ENCODE assay signal across 8 mouse cellular contexts in genomic region chr2:94179030-94179407, GRCm38 (mm10). TPM values are rescaled to one million over a fixed set of nuclear protein-coding genes. Genes with fewer than 3 reads are reported as not detected.
DNase-seq lines count a peak whose midpoint lies in the region; ATAC-seq and TF ChIP-seq lines count a peak whose summit lies in the region.

No protein-coding gene starts in this region.

- no peak for TF ChIP-seq POLR2A in myocyte (IDR thresholded peaks at IDR 0.05; ENCODE audit: insufficient read length, low read depth)

- H3K27ac ChIP-seq in kidney, embryonic 14.5 days (ENCODE audit: low read depth, low read length): no peak overlapping the region
- H3K27ac ChIP-seq in embryonic facial prominence, embryonic 14.5 days (replicated peaks; ENCODE audit: low read depth, low read length): no peak overlapping the region
- peak overlapping the region; percentile 93 for H3K27ac ChIP-seq in limb, embryonic 10.5 days

- intact Hi-C loops in gastrocnemius, postnatal 36 days (cut with DNase I): no loop called here

- WGBS in kidney, embryonic 14.5 days: 3% methylated on average over 3 of the region's 3 CpGs
- 0% methylated on average over 3 of the region's 3 CpGs for WGBS in embryonic facial prominence, embryonic 14.5 days
- WGBS in limb, embryonic 10.5 days: under 1% methylated on average over 3 of the region's 3 CpGs

- peak overlapping the region; percentile 33 for H3ac ChIP-seq in myocyte (ENCODE audit: control insufficient read depth, insufficient read length)

- peak overlapping the region; percentile 82; the same call in 1 of the 2 replicates for H3K9ac ChIP-seq in kidney, embryonic 14.5 days (ENCODE audit: low read depth, low read length)
- H3K9ac ChIP-seq in embryonic facial prominence, embryonic 14.5 days (ENCODE audit: low read depth, low read length): peak overlapping the region; percentile 97; the same call in 1 of the 2 replicates

- no peak for DNase-seq in kidney, adult 8-10 months
- DNase-seq in embryonic facial prominence, embryonic 14.5 days (ENCODE audit: low spot score): no peak
- no peak for DNase-seq in limb, embryonic 10.5 days (ENCODE audit: low spot score)
- no peak for DNase-seq in gastrocnemius, postnatal 36 days
- DNase-seq in frontal cortex, postnatal 25 days (ENCODE audit: low spot score in 2 of 2): no peak
- no peak for DNase-seq in left cerebral cortex, adult 18-20 months (ENCODE audit: low spot score in 2 of 2)

- ATAC-seq in kidney, embryonic 14.5 days (ENCODE audit: low FRiP score, low TSS enrichment): peak; percentile 60
- ATAC-seq in embryonic facial prominence, embryonic 14.5 days (ENCODE audit: low read depth): 0 out of 2 replicates have a peak, but pooled peaks have one; percentile 19

- H3K4me1 ChIP-seq in kidney, embryonic 14.5 days (ENCODE audit: control insufficient read depth, insufficient read depth, low read length): peaks cover 10% of the 10 kb centered on the region
- H3K4me1 ChIP-seq in embryonic facial prominence, embryonic 14.5 days (ENCODE audit: control insufficient read depth, insufficient read depth, low read length): peaks cover 9% of the 10 kb centered on the region
- peaks cover 6% of the 10 kb centered on the region for H3K4me1 ChIP-seq in limb, embryonic 10.5 days

- H3K4me2 ChIP-seq in kidney, embryonic 14.5 days (replicated peaks; ENCODE audit: low read depth, low read length): peak overlapping the region; percentile 24; the same call in 1 of the 2 replicates
- H3K4me2 ChIP-seq in embryonic facial prominence, embryonic 14.5 days (ENCODE audit: low read depth, low read length): peak overlapping the region; percentile 93
- H3K4me2 ChIP-seq in myocyte (ENCODE audit: low read depth): peak overlapping the region; percentile 37

- H3K27me3 ChIP-seq in kidney, embryonic 14.5 days (ENCODE audit: control insufficient read depth, insufficient read depth, low read length): peaks cover 6% of the 10 kb centered on the region
- peaks cover 7% of the 10 kb centered on the region; the same call in 1 of the 2 replicates for H3K27me3 ChIP-seq in embryonic facial prominence, embryonic 14.5 days (replicated peaks; ENCODE audit: control insufficient read depth, insufficient read depth, low read length)
- H3K27me3 ChIP-seq in limb, embryonic 10.5 days (ENCODE audit: low read depth, poor library complexity, severe bottlenecking): peaks cover 12% of the 10 kb centered on the region; the same call in 1 of the 2 replicates
- peaks cover 10% of the 10 kb centered on the region for H3K27me3 ChIP-seq in myocyte (ENCODE audit: control insufficient read depth, insufficient read depth, insufficient read length)

- no peaks in the 10 kb centered on the region for H3K36me3 ChIP-seq in kidney, embryonic 14.5 days (ENCODE audit: control insufficient read depth, insufficient read depth, low read length)
- H3K36me3 ChIP-seq in embryonic facial prominence, embryonic 14.5 days (ENCODE audit: control insufficient read depth, insufficient read depth, low read length): no peaks in the 10 kb centered on the region
- H3K36me3 ChIP-seq in limb, embryonic 10.5 days: no peaks in the 10 kb centered on the region
- H3K36me3 ChIP-seq in myocyte (ENCODE audit: control insufficient read depth, insufficient read depth): no peaks in the 10 kb centered on the region

- no peaks in the 10 kb centered on the region for H3K9me3 ChIP-seq in kidney, embryonic 14.5 days (ENCODE audit: control insufficient read depth, low read length)
- no peaks in the 10 kb centered on the region for H3K9me3 ChIP-seq in embryonic facial prominence, embryonic 14.5 days (ENCODE audit: control insufficient read depth, low read length)
- no peaks in the 10 kb centered on the region for H3K9me3 ChIP-seq in limb, embryonic 10.5 days (replicated peaks)

- peaks cover 14% of the 10 kb centered on the region for H3K79me2 ChIP-seq in myocyte (ENCODE audit: control insufficient read depth, insufficient read depth)

- H3K4me3 ChIP-seq in kidney, embryonic 14.5 days (ENCODE audit: low read length): peak overlapping the region; percentile 98
- peak overlapping the region; percentile 98 for H3K4me3 ChIP-seq in embryonic facial prominence, embryonic 14.5 days (ENCODE audit: low read depth, low read length)
- peak overlapping the region; percentile 87 for H3K4me3 ChIP-seq in limb, embryonic 10.5 days
- H3K4me3 ChIP-seq in myocyte: peak overlapping the region; percentile 61

TF ChIP-seq in myocyte, 11 proteins besides CTCF, POLR2A, EP300 and RAD21:
- no peak for TF ChIP-seq MYOG (IDR thresholded peaks at IDR 0.05; ENCODE audit: control insufficient read depth in 1 of 3, insufficient read depth in 1 of 3, insufficient read length in 2 of 3, low read depth in 2 of 3)
- no peak for TF ChIP-seq TCF3 (IDR thresholded peaks at IDR 0.05; ENCODE audit: insufficient read length, low read depth)
- no peak for TF ChIP-seq REST (IDR thresholded peaks at IDR 0.05; ENCODE audit: insufficient read depth, insufficient read length)
- no peak for TF ChIP-seq MAX (IDR thresholded peaks at IDR 0.05; ENCODE audit: low read depth)
- no peak for TF ChIP-seq USF1 (IDR thresholded peaks at IDR 0.05; ENCODE audit: low read depth)
- no peak for TF ChIP-seq CEBPB (IDR thresholded peaks at IDR 0.05; ENCODE audit: insufficient read depth, poor library complexity, severe bottlenecking)
- TF ChIP-seq MYOD1 (IDR thresholded peaks at IDR 0.05; ENCODE audit: control insufficient read depth in 1 of 3, insufficient read length in 2 of 3, low read depth in 2 of 3): no peak
- TF ChIP-seq E2F4 (IDR thresholded peaks at IDR 0.05; ENCODE audit: insufficient read depth): no peak
- TF ChIP-seq SRF (IDR thresholded peaks at IDR 0.05; ENCODE audit: control insufficient read depth, insufficient read length, low read depth): no peak
- TF ChIP-seq POLR2AphosphoS2 (IDR thresholded peaks at IDR 0.05; ENCODE audit: insufficient read length, low read depth): no peak

RNA-seq across cellular contexts. Expression of gene Hsd17b12, which starts 21.3 kb away (rescaled TPM):
- 124 and 136 TPM in 2 replicates for polyA plus RNA-seq in kidney, embryonic 14.5 days (2014; fragmentation: Nextera tagmentation; extraction: Ambion mirVana)
- 104 and 114 TPM in 2 replicates for polyA plus RNA-seq in embryonic facial prominence, embryonic 14.5 days (2014; fragmentation: Nextera tagmentation; extraction: Ambion mirVana)
- polyA plus RNA-seq in limb, embryonic 10.5 days (2016; fragmentation: Nextera tagmentation; extraction: Ambion mirVana): 125 and 137 TPM in 2 replicates
- 87.0 TPM for polyA plus RNA-seq in myocyte (2012; fragmentation: generic; extraction: Trizol)
- 1 to 10 TPM; 6.6 TPM for total RNA-seq in gastrocnemius, postnatal 36 days (2021)
- total RNA-seq in left cerebral cortex, adult 18-20 months (2021): 10 to 100 TPM; 75.3 to 82.1 TPM

Comparison
In these comparisons a context has a peak if more than half of its experiments do, and no peak if none do; other contexts are left out.
1. H3K4me2 ChIP-seq: peak in every context shown above with its lines; median percentile 93 in embryonic facial prominence, embryonic 14.5 days; 37 in myocyte; 24 in kidney, embryonic 14.5 days.